Mouse (Mus musculus) gastrocnemius, postnatal 14 days (tissue): ENCODE data around the gene 1700025G04Rik. TPM values are rescaled to one million over a fixed set of nuclear protein-coding genes. Genes with fewer than 3 reads are reported as not detected.
"Not testable (repeated sequence)": the region's sequence is repeated elsewhere in the genome, so short reads cannot be mapped to it uniquely, and the experiment has no call there.

Experiments
- DNase-seq: peaks from one replicate; pipeline ENCODE4 v3.0.0; 2021; ENCODE audit warnings: mixed read lengths
- intact Hi-C: fragments of 180-260 bp; cut with DNase I; formaldehyde crosslinking; loops from one replicate; pipeline ENCODE4 v1.15.1; 2025; ENCODE audit warnings: low total_unique reads
- total RNA-seq, 2 experiments: library from RNA; stranded (reverse); gene quantifications; 2 replicates each; pipeline ENCODE4 v1.2.3; 2021

Gene 1700025G04Rik
- total RNA-seq, 2 experiments from 2014 or later: 50.2 to 53.4 TPM

DNA sequence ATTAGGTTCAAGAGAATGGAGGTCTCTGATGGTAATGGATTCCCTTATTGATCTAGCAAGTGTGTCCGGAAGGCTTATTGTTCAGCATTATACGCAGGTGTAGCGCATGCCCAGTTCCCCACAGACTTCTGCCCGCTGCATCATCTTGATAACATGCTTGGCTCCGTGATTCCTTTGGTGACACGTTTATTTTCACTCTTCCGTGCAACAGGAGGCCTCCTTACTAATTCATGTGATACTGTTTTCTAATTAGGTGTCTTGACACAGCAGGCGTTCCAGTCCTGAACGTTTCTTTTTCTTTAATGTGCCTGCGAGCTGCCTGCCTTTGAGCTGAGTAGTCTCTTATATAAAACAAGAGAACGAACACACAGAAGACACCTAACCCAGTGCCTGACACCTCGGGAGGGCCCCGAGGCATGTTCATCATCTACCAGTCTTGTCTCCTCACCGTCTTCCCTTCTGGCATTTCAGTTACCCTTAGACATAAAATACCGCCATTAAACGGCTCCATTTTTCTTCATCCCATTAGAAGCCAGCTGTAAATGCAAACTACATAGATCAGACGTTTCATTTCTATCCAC, 244.6 kb downstream of the 1700025G04Rik start:
- no peak for DNase-seq
- intact Hi-C loops: no loop called here

DNA sequence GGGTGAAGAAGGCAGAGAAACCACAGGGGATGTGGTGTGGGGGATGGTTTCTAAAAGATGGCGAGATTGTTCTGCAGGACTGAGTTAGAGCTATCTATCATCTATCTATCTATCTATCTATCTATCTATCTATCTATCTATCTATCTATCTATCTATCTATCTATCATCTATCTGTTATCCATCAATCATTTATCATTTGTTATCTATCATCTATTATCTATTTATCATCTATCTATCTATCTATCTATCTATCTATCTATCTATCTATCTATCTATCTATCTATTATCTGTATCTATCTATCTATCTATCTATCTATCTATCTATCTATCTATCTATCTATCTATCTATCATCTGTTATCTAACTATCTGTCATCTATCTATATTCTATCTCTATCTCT, 249.6 kb downstream of the 1700025G04Rik start:
- DNase-seq, intact Hi-C loops: not testable (repeated sequence)

DNA sequence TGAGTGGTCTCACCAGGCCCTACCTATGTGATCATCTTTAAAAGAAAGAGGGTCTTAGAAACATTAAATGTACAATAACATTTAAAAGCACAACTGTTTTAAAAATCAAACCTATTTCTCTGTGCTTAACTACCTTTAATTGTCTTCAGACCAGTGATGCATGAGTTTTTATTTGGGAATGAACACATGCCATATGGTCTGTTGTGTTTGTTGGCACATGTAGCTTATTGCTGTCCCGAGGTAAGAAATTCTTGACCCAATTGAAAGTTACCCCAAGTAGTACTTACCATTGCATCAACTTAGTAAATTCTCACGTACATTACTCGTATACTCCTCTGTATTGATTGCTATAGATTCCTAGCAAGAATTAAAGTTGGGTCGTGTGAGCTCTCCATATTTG, 254.7 kb downstream of the 1700025G04Rik start:
- DNase-seq: no peak
- intact Hi-C loops: no loop called here

DNA sequence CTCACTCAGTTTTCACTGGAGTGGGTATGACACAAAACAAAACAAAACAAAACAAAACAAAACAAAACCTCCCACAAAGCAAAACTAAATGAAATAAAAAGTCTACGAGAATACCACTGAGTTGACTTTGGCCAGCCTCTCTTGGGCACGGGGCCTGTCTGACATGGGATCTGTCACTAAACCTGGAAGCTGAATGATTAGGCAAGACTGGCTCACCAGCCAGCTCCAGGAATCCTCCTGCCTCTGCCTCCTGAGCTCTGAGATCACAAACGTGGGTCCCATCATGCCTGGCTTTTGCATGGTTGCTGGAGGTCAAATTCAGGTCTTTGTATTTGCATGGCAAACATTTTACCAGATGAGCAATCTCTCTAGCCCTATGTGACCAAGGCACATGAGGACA, 258.1 kb downstream of the 1700025G04Rik start:
- intact Hi-C loops: no loop called here
- DNase-seq: no peak

DNA sequence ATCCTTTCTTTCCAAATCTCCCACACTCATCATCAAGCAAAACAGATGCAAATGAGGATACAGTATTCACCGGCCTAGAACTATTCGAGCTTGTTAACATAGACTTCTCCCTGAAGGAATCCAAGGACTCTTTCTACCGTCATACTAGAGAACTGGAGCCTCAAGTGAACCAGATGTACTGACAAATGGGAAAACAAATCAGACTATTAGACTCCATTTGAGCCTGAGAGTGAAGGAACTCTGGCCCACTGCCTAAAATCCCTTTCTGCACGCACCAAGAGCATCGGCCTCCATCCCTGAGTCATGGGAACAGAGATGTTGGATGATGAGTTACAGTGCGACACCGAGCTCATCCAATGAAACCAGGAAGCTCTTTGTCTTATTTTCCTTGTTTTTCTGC, 264.9 kb downstream of the 1700025G04Rik start:
- peak; percentile 17 for DNase-seq
- intact Hi-C loops: no loop called here

DNA sequence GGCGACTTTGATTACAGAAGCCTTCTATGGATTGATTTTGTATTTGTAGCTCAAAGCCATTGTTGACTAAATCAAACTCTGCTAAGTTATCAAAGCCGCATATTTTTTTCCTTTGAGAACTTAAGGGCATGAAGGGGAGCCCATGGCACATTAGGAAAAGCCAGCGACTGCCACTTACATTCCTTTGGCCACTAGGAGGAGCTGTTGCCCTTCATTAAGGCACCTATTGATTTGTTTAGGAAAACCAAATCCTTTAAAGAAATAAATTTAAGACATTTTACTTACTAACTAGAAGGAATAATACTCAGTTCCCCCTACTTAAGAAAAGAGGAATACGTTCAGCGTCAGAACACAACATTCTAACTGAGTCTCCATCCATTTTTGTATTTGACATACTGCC, 269.5 kb downstream of the 1700025G04Rik start:
- DNase-seq: peak; percentile 54
- intact Hi-C loops: loop anchor here (5.0 kb wide), 1 partner anchor 547 kb away; no protein-coding TSS in a partner anchor

DNA sequence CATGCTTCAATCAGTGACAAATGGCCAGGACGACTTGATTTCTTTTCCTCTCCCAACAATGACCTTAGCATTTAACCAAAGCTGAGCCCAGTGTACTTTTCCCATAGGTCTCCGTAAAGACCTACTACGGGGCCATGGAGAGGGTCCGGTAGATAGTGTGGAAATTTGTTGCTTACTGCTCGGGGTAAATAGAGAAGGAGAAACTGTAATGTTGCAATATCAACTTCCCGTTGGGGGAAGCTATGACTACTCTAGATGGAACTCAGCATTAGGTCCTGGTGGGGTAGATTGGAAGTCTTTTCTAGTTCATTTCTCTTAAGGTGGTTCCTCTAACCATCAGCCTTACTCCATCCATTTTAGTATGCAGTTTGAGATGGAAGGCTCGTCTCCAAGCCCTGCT, 270.7 kb downstream of the 1700025G04Rik start:
- DNase-seq: no peak
- intact Hi-C loops: loop anchor here (5.0 kb wide), 1 partner anchor 473 kb away; no protein-coding TSS in a partner anchor

DNA sequence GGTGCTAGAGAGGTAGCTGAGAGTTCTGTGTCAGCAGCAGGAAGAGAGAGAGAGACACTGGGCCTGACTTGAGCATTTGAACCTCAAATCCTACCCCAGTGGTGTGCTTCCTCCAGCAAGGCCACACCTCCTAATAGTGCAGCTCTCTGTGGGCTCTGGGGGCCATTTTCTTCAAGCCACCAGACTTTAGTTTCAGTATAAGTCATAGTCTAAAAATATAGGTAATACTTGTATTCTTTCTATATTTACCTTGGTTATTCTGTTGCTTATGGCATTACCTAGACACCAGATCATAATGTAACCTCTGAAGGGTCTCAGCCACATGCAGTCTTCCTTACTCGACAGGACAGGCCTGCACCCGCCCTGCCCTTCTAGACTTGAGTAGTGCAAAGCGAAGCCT, 273.9 kb downstream of the 1700025G04Rik start:
- DNase-seq: no peak
- intact Hi-C loops: loop anchor here (5.0 kb wide), 1 partner anchor 476 kb away; no protein-coding TSS in a partner anchor

DNA sequence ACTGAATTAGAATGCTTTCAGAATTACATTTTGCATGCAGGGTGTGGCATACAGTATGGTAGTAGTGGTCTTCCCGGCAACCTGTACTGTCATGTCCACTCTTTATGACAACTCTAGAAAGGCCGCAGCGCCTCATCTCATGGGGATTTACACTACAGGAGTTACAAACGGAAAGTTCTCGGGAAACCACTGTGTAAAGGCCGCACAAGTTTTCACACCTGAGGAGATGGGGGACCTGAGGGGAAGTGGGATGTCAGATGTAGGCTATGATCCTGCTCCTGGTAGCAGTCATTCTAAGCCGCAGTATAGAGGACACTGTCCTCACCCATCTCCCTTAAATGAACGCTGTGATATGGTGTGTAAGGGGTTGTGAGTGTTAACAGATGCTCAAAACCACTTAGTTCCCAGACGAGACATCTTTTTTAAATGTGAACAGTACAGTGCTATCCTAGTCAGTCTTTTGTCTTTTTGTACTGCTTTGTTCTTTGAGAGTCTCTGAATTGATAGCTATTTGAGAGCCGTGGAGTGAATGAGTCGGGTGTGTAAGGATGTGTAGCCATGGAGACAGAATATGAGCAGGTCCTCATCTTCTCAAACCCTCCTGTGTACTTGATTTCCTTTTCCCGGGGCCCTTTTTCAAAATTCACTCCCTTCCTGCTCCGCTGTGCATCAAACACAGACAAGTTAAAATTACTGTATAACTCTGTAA, 277.8 kb downstream of the 1700025G04Rik start:
- intact Hi-C loops: no loop called here
- no peak for DNase-seq

DNA sequence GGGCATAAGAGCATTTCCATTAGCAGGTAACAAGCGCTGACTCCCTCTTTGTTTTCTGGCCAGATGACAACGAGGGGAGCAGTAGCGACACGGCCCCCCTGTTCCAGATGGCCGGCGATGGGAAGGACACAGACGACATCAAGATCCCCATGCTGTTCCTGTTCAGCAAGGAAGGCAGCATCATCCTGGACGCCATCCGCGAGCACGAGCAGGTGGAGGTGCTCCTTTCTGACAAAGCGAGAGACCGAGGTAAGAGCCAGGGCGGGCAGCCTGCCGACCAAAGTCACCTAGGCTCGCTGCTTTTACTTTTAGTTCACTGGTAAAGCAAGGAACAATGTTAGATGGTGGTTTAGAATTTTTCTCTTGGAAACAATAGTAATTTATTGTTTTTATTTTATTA, 278.5 kb downstream of the 1700025G04Rik start:
- DNase-seq: no peak
- intact Hi-C loops: no loop called here

DNA sequence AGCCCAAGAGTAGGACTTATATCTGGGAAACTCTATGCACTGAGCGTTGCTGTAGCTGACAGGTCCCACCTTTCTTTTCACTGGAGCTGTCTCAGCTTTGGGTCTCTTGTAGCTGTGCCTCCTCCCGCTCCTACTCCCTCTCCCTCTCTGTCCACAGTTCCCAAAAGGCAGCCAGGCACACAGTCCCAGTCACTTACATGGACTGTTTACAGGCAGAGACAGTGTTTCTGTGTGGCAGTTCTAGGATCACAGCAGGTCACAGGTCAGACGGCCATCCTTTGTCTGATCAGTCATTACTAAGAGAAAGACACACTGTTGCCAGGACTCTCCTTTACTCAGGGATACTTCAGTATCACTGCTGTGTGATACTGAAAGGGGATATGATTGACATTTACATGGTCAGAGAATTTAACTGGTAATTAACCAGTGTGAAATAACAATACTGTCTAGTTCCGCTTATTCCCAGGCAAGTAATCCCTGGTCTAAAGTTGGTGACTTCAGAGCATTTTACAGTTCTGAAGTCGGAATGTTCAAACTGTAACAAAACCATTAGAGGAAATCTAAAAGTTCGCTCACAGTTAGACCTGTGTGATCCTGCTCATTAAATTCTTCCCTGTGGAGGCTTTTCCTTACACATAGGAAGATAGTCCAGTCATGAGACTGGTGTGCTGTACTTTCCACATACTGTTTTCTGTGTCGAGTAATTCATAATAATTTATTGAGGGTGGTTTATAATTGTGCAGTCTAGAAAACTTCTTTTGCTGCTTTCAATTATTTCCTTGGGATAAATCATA, 279.1 kb downstream of the 1700025G04Rik start:
- intact Hi-C loops: no loop called here

DNA sequence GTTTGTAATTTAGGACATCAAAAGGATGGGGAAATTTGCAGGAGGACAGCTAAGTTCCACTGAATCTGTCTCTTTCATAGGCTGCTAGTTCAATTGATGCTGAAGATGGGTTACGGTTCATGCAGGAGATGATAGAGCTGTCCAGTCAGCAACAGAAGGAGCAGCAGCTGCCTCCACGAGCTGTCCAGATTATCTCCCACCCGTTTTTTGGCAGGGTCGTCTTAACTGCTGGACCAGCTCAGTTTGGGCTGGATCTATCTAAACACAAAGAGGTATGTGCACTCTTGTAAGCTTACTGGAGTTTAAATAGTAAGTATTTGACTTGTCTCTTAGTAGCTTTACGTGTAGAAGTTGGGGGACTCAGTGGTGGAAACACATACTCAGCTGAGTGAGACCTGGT, 282.6 kb downstream of the 1700025G04Rik start:
- intact Hi-C loops: no loop called here
- DNase-seq: no peak

More for the DNA sequence above, 279.1 kb downstream of the 1700025G04Rik start:
- no peak for DNase-seq

DNA sequence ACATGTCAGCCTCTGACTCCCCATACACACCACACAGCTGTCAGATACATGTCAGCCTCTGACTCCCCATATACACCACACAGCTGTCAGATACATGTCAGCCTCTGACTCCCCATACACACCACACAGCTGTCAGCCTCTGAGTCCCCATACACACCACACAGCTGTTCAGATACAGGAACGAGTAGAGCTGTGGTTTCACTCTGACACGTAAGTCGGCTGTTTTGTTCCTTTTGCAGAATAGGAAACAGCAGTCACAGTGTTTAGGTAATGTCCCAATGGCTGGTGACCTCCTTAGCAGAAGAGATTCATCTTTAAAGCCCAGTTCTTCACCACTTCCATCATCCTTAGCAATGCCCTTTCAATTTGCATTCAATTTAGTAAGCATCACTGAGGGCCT, 287.1 kb downstream of the 1700025G04Rik start:
- intact Hi-C loops, DNase-seq: not testable (repeated sequence)
